Mouse (Mus musculus) heart, postnatal 0 days (tissue): Measurements from ENCODE around the gene Emilin2.

Source experiments
- CTCF ChIP-seq: IDR thresholded peaks from 2 replicates; pipeline ENCODE4 v1.5.1; 2016; ENCODE audit warnings: antibody characterized with exemption, control low read depth, low read depth
- EP300 ChIP-seq: IDR thresholded peaks from 2 replicates; pipeline ENCODE4 v1.6.1; 2016; ENCODE audit warnings: antibody characterized with exemption, low read depth

DNA sequence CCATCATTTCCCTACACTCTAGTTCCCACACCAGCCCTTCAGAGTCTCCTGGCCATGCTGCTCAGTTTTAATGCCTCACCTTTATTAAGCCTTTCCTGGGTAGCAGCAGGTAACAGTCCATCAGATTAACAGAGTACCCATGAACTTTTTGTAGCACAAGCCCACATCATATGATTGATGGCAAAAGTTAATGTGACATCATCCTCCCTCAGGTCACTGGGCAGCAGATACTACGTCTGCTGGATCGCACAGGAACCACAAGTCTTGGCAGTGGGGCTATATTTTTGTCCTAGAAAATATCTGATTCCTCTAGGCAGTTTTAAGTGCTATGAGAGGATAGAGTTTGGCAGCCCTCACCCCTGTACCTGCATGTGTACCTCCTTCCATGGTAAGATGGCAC, 61.7 kb downstream of the Emilin2 start:
- TF ChIP-seq CTCF (no peak), EP300 (no peak)
